Comparison of ENCODE assay signal across 16 mouse cellular contexts in genomic region chr3:51086441-51086849, GRCm38 (mm10).
A peak's percentile ranks its signal among the peaks of the same experiment; 100 is the strongest.
DNase-seq lines count a peak whose midpoint lies in the region; ATAC-seq lines count a peak whose summit lies in the region.
"Had no signal": no experiment of that assay in that cellular context is flagged by ENCODE, and none has a peak within 500 bp of the region (broad histone marks: within the 10 kb centered on the region; RNA-seq: fewer than 3 reads in every experiment).

No protein-coding gene starts in this region.

- H3K9ac ChIP-seq in hindbrain, embryonic 16.5 days (ENCODE audit: low read depth, low read length), result 0 out of 2 replicates have a peak overlapping the region, but pooled peaks have one; percentile 27
- H3K9ac ChIP-seq in neural tube, embryonic 13.5 days, result no peak overlapping the region
- 0 out of 2 replicates have a peak overlapping the region, but pooled peaks have one; percentile 16 for H3K9ac ChIP-seq in forebrain, embryonic 15.5 days (replicated peaks)
- H3K9ac ChIP-seq: embryonic facial prominence, embryonic 15.5 days; liver, embryonic 13.5 days had no signal

- no peak overlapping the region for H3K4me3 ChIP-seq in hindbrain, embryonic 16.5 days (ENCODE audit: low read length)
- no peak overlapping the region for H3K4me3 ChIP-seq in hindbrain, embryonic 10.5 days
- no peak overlapping the region for H3K4me3 ChIP-seq in neural tube, embryonic 13.5 days
- no peak overlapping the region for H3K4me3 ChIP-seq in forebrain, embryonic 15.5 days
- H3K4me3 ChIP-seq: embryonic facial prominence, embryonic 15.5 days; liver, embryonic 13.5 days had no signal

- peaks cover 14% of the 10 kb centered on the region for H3K4me1 ChIP-seq in hindbrain, embryonic 16.5 days (ENCODE audit: control insufficient read depth, insufficient read depth, low read depth, low read length)
- peaks cover 28% of the 10 kb centered on the region for H3K4me1 ChIP-seq in hindbrain, embryonic 10.5 days (replicated peaks)
- peaks cover 49% of the 10 kb centered on the region for H3K4me1 ChIP-seq in neural tube, embryonic 13.5 days (replicated peaks)
- peaks cover 47% of the 10 kb centered on the region for H3K4me1 ChIP-seq in forebrain, embryonic 15.5 days
- H3K4me1 ChIP-seq: liver, embryonic 13.5 days had no signal

- H3K36me3 ChIP-seq in hindbrain, embryonic 16.5 days (ENCODE audit: control insufficient read depth, insufficient read depth, low read length), result no peaks in the 10 kb centered on the region
- no peaks in the 10 kb centered on the region for H3K36me3 ChIP-seq in hindbrain, embryonic 10.5 days
- H3K36me3 ChIP-seq in neural tube, embryonic 13.5 days, result no peaks in the 10 kb centered on the region
- no peaks in the 10 kb centered on the region for H3K36me3 ChIP-seq in forebrain, embryonic 15.5 days
- H3K36me3 ChIP-seq: embryonic facial prominence, embryonic 15.5 days; liver, embryonic 13.5 days had no signal

- 39% methylated on average over 10 of the region's 10 CpGs for WGBS in hindbrain, embryonic 16.5 days
- WGBS in hindbrain, embryonic 10.5 days, result 83% methylated on average over 10 of the region's 10 CpGs
- WGBS in neural tube, embryonic 13.5 days, result 36% methylated on average over 10 of the region's 10 CpGs
- WGBS in forebrain, embryonic 15.5 days, result 8% methylated on average over 10 of the region's 10 CpGs

- DNase-seq in hindbrain, embryonic 10.5 days (ENCODE audit: low spot score), result no peak
- DNase-seq in neural tube, embryonic 10.5 days (ENCODE audit: extremely low spot score, low spot score), result no peak
- DNase-seq in adrenal gland, postnatal 25 days, result peak; percentile 23
- DNase-seq in cerebellum, adult 11-12 months, result no peak
- DNase-seq: cerebellum, adult 11 months; heart, postnatal 36 days; kidney, adult 18-20 months; kidney, postnatal 25 days; liver, embryonic 13.5 days; right cerebral cortex, postnatal 14 days; thymus, postnatal 25 days had no signal

- H3K9me3 ChIP-seq in hindbrain, embryonic 16.5 days (ENCODE audit: control insufficient read depth, low read length), result no peaks in the 10 kb centered on the region
- H3K9me3 ChIP-seq in hindbrain, embryonic 10.5 days, result no peaks in the 10 kb centered on the region; the same call in 1 of the 2 replicates
- H3K9me3 ChIP-seq in neural tube, embryonic 13.5 days, result no peaks in the 10 kb centered on the region
- H3K9me3 ChIP-seq in forebrain, embryonic 15.5 days, result no peaks in the 10 kb centered on the region
- H3K9me3 ChIP-seq: embryonic facial prominence, embryonic 15.5 days; liver, embryonic 13.5 days had no signal

- no peaks in the 10 kb centered on the region for H3K27me3 ChIP-seq in hindbrain, embryonic 16.5 days (replicated peaks; ENCODE audit: control insufficient read depth, insufficient read depth, low read length)
- H3K27me3 ChIP-seq in hindbrain, embryonic 10.5 days (ENCODE audit: insufficient read depth, poor library complexity, severe bottlenecking), result no peaks in the 10 kb centered on the region
- no peaks in the 10 kb centered on the region for H3K27me3 ChIP-seq in neural tube, embryonic 13.5 days
- H3K27me3 ChIP-seq in forebrain, embryonic 15.5 days, result no peaks in the 10 kb centered on the region
- H3K27me3 ChIP-seq: embryonic facial prominence, embryonic 15.5 days; liver, embryonic 13.5 days had no signal

- ATAC-seq in hindbrain, embryonic 16.5 days, result no peak
- ATAC-seq in neural tube, embryonic 13.5 days (ENCODE audit: low read depth), result no peak
- peak; percentile 33 for ATAC-seq in forebrain, embryonic 15.5 days (replicated peaks)
- ATAC-seq: CD4-positive, CD25-positive, alpha-beta regulatory T cell, adult 4 months had no signal

- no peak overlapping the region for H3K27ac ChIP-seq in hindbrain, embryonic 16.5 days (ENCODE audit: low read depth, low read length)
- no peak overlapping the region for H3K27ac ChIP-seq in hindbrain, embryonic 10.5 days
- H3K27ac ChIP-seq in neural tube, embryonic 13.5 days (replicated peaks), result peak overlapping the region; percentile 64
- peak overlapping the region; percentile 82 for H3K27ac ChIP-seq in forebrain, embryonic 15.5 days (replicated peaks)
- H3K27ac ChIP-seq: embryonic facial prominence, embryonic 15.5 days; liver, embryonic 13.5 days had no signal

- H3K4me2 ChIP-seq in hindbrain, embryonic 16.5 days (ENCODE audit: low read length), result no peak overlapping the region
- H3K4me2 ChIP-seq in neural tube, embryonic 13.5 days, result no peak overlapping the region
- H3K4me2 ChIP-seq in forebrain, embryonic 15.5 days (replicated peaks), result no peak overlapping the region; the same call in 1 of the 2 replicates
- H3K4me2 ChIP-seq: embryonic facial prominence, embryonic 15.5 days; liver, embryonic 13.5 days had no signal

Comparison
In these comparisons a context has a peak if more than half of its experiments do, and no peak if none do; other contexts are left out.
1. H3K27ac ChIP-seq: peak in neural tube, embryonic 13.5 days (single experiment) and forebrain, embryonic 15.5 days (single experiment); none in hindbrain, embryonic 16.5 days (single experiment) and hindbrain, embryonic 10.5 days (single experiment).